Mouse (Mus musculus) right cerebral cortex, postnatal 36 days (tissue): Measurements from ENCODE around the gene Chrm5.
"Not testable (repeated sequence)": the region's sequence is repeated elsewhere in the genome, so short reads cannot be mapped to it uniquely, and the experiment has no call there.

ENCODE experiments used
- DNase-seq, 2 experiments: peaks; one replicate each; pipeline ENCODE4 v3.0.0; 2022; ENCODE audit warnings: low spot score in 2 of 2, mixed read lengths in 1 of 2

The Chrm5 gene

GRCm38 (mm10) chr2:112482533-112483333 is 2.2 kb upstream of the Chrm5 start:
- no peak for DNase-seq

GRCm38 (mm10) chr2:112481564-112481963 is 995 bp upstream of the Chrm5 start:
- DNase-seq = no peak

- DNase-seq = no peak
Observed at GRCm38 (mm10) chr2:112476554-112476953, 4.0 kb downstream of the Chrm5 start.

GRCm38 (mm10) chr2:112474997-112475724 is 5.4 kb downstream of the Chrm5 start:
- no peak for DNase-seq

GRCm38 (mm10) chr2:112472076-112472475 is 8.5 kb downstream of the Chrm5 start:
- no peak for DNase-seq

- no peak for DNase-seq
Observed at GRCm38 (mm10) chr2:112470961-112471381, 9.6 kb downstream of the Chrm5 start.

GRCm38 (mm10) chr2:112469542-112469941 is 11.0 kb downstream of the Chrm5 start:
- no peak for DNase-seq

GRCm38 (mm10) chr2:112460557-112460956 is 20.0 kb downstream of the Chrm5 start:
- DNase-seq = no peak

- peak; percentile 93 to 94 for DNase-seq
Observed at GRCm38 (mm10) chr2:112454862-112455564, 25.6 kb downstream of the Chrm5 start, which contains the start of gene Emc7. Gene Emc7, plus strand, starts transcription at chr2:112454997.

- DNase-seq = no peak
Observed at GRCm38 (mm10) chr2:112454125-112454861, 26.3 kb downstream of the Chrm5 start.

GRCm38 (mm10) chr2:112452513-112452912 is 28.1 kb downstream of the Chrm5 start:
- not testable (repeated sequence) for DNase-seq

- DNase-seq = no peak
Observed at GRCm38 (mm10) chr2:112449597-112450296, 30.8 kb downstream of the Chrm5 start.

GRCm38 (mm10) chr2:112448510-112449059 is 32.0 kb downstream of the Chrm5 start:
- no peak for DNase-seq

- not testable (repeated sequence) for DNase-seq
Observed at GRCm38 (mm10) chr2:112448046-112448445, 32.5 kb downstream of the Chrm5 start.

- DNase-seq = no peak
Observed at GRCm38 (mm10) chr2:112445511-112445910, 35.1 kb downstream of the Chrm5 start.

- peak; percentile 11 to 55 for DNase-seq
Observed at GRCm38 (mm10) chr2:112443491-112443890, 37.1 kb downstream of the Chrm5 start.

GRCm38 (mm10) chr2:112437589-112437988 is 43.0 kb downstream of the Chrm5 start:
- DNase-seq = no peak

- no peak for DNase-seq
Observed at GRCm38 (mm10) chr2:112436292-112436691, 44.3 kb downstream of the Chrm5 start.

- DNase-seq = no peak
Observed at GRCm38 (mm10) chr2:112433359-112433758, 47.2 kb downstream of the Chrm5 start.

- no peak for DNase-seq
Observed at GRCm38 (mm10) chr2:112432523-112432922, 48.0 kb downstream of the Chrm5 start.

- no peak for DNase-seq
Observed at GRCm38 (mm10) chr2:112430403-112430802, 50.2 kb downstream of the Chrm5 start.
